Mouse (Mus musculus) cerebellum, adult 2 months (tissue): ENCODE data around the gene Nme3. TPM values are rescaled to one million over a fixed set of nuclear protein-coding genes. Genes with fewer than 3 reads are reported as not detected.
A peak's percentile ranks its signal among the peaks of the same experiment; 100 is the strongest.

ENCODE experiments used
- DNase-seq, 2 experiments: peaks; one replicate each; pipeline ENCODE4 v3.0.0; 2021
- H3K27ac ChIP-seq: fragments of 200-500 bp; 2 replicates; pipeline ENCODE4 v1.5.1; 2012; ENCODE audit warnings: low read length, control low read depth, inconsistent platforms; ENCODE audit not compliant: insufficient read depth
- H3K27me3 ChIP-seq: fragments of 200-500 bp; 2 replicates; pipeline ENCODE4 v1.6.1; 2012; ENCODE audit warnings: inconsistent platforms, mild to moderate bottlenecking, low read length, moderate library complexity; ENCODE audit not compliant: control insufficient read depth, insufficient read depth
- H3K4me1 ChIP-seq: fragments of 200-500 bp; 2 replicates; pipeline ENCODE4 v1.6.1; 2011; ENCODE audit warnings: low read length; ENCODE audit not compliant: control insufficient read depth, insufficient read depth
- H3K4me3 ChIP-seq: fragments of 200-500 bp; replicated peaks from 2 replicates; pipeline ENCODE3; 2011; ENCODE audit warnings: mild to moderate bottlenecking, low read depth, low read length, control low read depth; ENCODE audit not compliant: insufficient read depth
- CTCF ChIP-seq: fragments of 200-500 bp; IDR thresholded peaks from 2 replicates; pipeline ENCODE4 v1.5.1; 2011; ENCODE audit warnings: low read depth, mild to moderate bottlenecking, control low read depth, low read length, moderate library complexity, borderline replicate concordance; ENCODE audit not compliant: insufficient read depth
- POLR2A ChIP-seq: fragments of 200-500 bp; IDR thresholded peaks from 2 replicates; pipeline ENCODE4 v1.6.1; 2011; ENCODE audit warnings: low read length, control low read depth, borderline replicate concordance; ENCODE audit not compliant: insufficient read depth
- WGBS: fragments of 180-500 bp; shearing (Covaris S2); methylation state at CpG from one replicate; pipeline ENCODE4 v1.1.7; 2018; 5-methylcytosine and 5-hydroxymethylcytosine counted together
- polyA plus RNA-seq: library from polyadenylated mRNA; depleted of rRNA; stranded (reverse); fragments of >200 nt; gene quantifications from 2 replicates; pipeline ENCODE4 v1.2.3, GENCODE M21; 2012

Gene Nme3
- polyA plus RNA-seq, 1 experiment: 99.0 TPM

GRCm38 (mm10) chr17:24885356-24886133 is 10.8 kb upstream of the Nme3 start:
- Histone ChIP-seq H3K4me1 (peaks cover 25% of the 10 kb centered on the region), H3K4me3 (peak overlapping the region; percentile 81), H3K27me3 (no peaks in the 10 kb centered on the region), H3K27ac (no peak overlapping the region)
- WGBS: 22% methylated on average over 22 of the region's 22 CpGs
- DNase-seq: peak in 1 of 2 experiments; percentile 39
- TF ChIP-seq POLR2A (no peak), CTCF (no peak)

GRCm38 (mm10) chr17:24886134-24886931 is 10.0 kb upstream of the Nme3 start, which contains the start of the genes Nubp2 and Spsb3:
Gene Nubp2, minus strand, starts transcription at chr17:24886349.
Gene Spsb3, plus strand, starts transcription at chr17:24886643.
- Histone ChIP-seq H3K27ac (peak within 1 kb of the TSS; percentile 93), H3K27me3 (no peaks in the 10 kb centered on the region), H3K4me1 (peaks cover 33% of the 10 kb centered on the region), H3K4me3 (peak within 1 kb of the TSS; percentile 84)
- peak; percentile 74; the same call in 1 of the 2 replicates for TF ChIP-seq POLR2A
- TF ChIP-seq CTCF: no peak
- DNase-seq: peak; percentile 97 to 100
- under 1% methylated on average over 68 of the region's 69 CpGs for WGBS

- TF ChIP-seq POLR2A (no peak), CTCF (no peak)
- Histone ChIP-seq H3K4me3 (peak overlapping the region; percentile 84), H3K27ac (peak overlapping the region; percentile 93), H3K4me1 (peaks cover 38% of the 10 kb centered on the region), H3K27me3 (no peaks in the 10 kb centered on the region)
- no peak for DNase-seq
- WGBS: under 1% methylated on average over 18 of the region's 18 CpGs
Measured at GRCm38 (mm10) chr17:24886932-24887271, 9.4 kb upstream of the Nme3 start.

GRCm38 (mm10) chr17:24887291-24888080 is 8.8 kb upstream of the Nme3 start:
- Histone ChIP-seq H3K4me3 (peak overlapping the region; percentile 84), H3K27me3 (no peaks in the 10 kb centered on the region), H3K27ac (peak overlapping the region; percentile 93), H3K4me1 (peaks cover 44% of the 10 kb centered on the region)
- DNase-seq: peak; percentile 57 to 61
- TF ChIP-seq POLR2A (no peak), CTCF (no peak)
- WGBS: 22% methylated on average over 18 of the region's 18 CpGs

GRCm38 (mm10) chr17:24888862-24889261 is 7.4 kb upstream of the Nme3 start:
- H3K4me3 ChIP-seq: no peak overlapping the region
- WGBS: 66% methylated on average over 3 of the region's 3 CpGs
- DNase-seq: peak in 1 of 2 experiments; percentile 22
- no peaks in the 10 kb centered on the region for H3K27me3 ChIP-seq
- peaks cover 56% of the 10 kb centered on the region for H3K4me1 ChIP-seq
- no peak overlapping the region; the same call in 1 of the 2 replicates for H3K27ac ChIP-seq
- 0 out of 2 replicates have a peak, but pooled peaks have one; percentile 1 for TF ChIP-seq CTCF
- TF ChIP-seq POLR2A: no peak

- H3K27ac ChIP-seq: peak overlapping the region; percentile 65; the same call in 1 of the 2 replicates
- H3K4me3 ChIP-seq: no peak overlapping the region
- H3K27me3 ChIP-seq: no peaks in the 10 kb centered on the region
- DNase-seq: peak in 1 of 2 experiments; percentile 25
- H3K4me1 ChIP-seq: peaks cover 53% of the 10 kb centered on the region
- WGBS: 72% methylated on average over 19 of the region's 19 CpGs
- 0 out of 2 replicates have a peak, but pooled peaks have one; percentile 18 for TF ChIP-seq POLR2A
- TF ChIP-seq CTCF: no peak; the same call in 1 of the 2 replicates
Measured at GRCm38 (mm10) chr17:24890151-24891092, 5.9 kb upstream of the Nme3 start.
